Mouse (Mus musculus): ENCODE data around the gene Usp4. TPM values are rescaled to one million over a fixed set of nuclear protein-coding genes. Genes with fewer than 3 reads are reported as not detected.

The Usp4 gene
- total and polyA plus RNA-seq, 3 experiments: 85.4 to 128 TPM; not detected in 1

GRCm38 (mm10) chr9:108307021-108307807, 40.4 kb upstream of the Usp4 start (continued):
- TF ChIP-seq ZMIZ1 (IDR thresholded peaks at IDR 0.05; ENCODE audit: low read depth, low read length) (no peak), SMC3 (IDR thresholded peaks at IDR 0.05; ENCODE audit: low read depth, low read length) (no peak), KAT2A (conservative IDR thresholded peaks at IDR 0.05; ENCODE audit: low read depth, low read length) (no peak)

GRCm38 (mm10) chr9:108308141-108308540, 39.5 kb upstream of the Usp4 start:
- Histone ChIP-seq H3K4me3 (ENCODE audit: control insufficient read depth in 1 of 2, insufficient read depth in 1 of 2, low read depth in 2 of 2, low read length in 2 of 2) (peak overlapping the region; percentile 47 to 87), H3K4me1 (ENCODE audit: control insufficient read depth in 1 of 2, insufficient read depth in 2 of 2, low read length in 2 of 2) (peaks cover 4 to 21% of the 10 kb centered on the region in 2 experiments; a peak in 3 of 4 replicates), H3K36me3 (ENCODE audit: control insufficient read depth in 1 of 2, insufficient read depth in 2 of 2, low read length in 2 of 2) (peaks cover 6 to 50% of the 10 kb centered on the region in 2 experiments), H3K9me3 (replicated peaks; ENCODE audit: insufficient read depth, low read length) (no peaks in the 10 kb centered on the region), H3K79me2 (ENCODE audit: control insufficient read depth, insufficient read depth, low read length, poor library complexity) (peaks cover 68% of the 10 kb centered on the region), H3K27me3 (ENCODE audit: control insufficient read depth in 1 of 2, insufficient read depth in 2 of 2, low read length in 2 of 2) (no peaks in the 10 kb centered on the region), H3K9ac (ENCODE audit: control insufficient read depth, low read depth, low read length, poor library complexity, severe bottlenecking) (peak overlapping the region; percentile 99), H3K27ac (ENCODE audit: control insufficient read depth, low read depth, low read length) (no peak overlapping the region)
- 0 out of 2 replicates have a peak, but pooled peaks have one; percentile 8 for TF ChIP-seq USF1 (IDR thresholded peaks at IDR 0.05; ENCODE audit: low read depth, low read length)
- TF ChIP-seq ZNF384 (IDR thresholded peaks at IDR 0.05; ENCODE audit: low read depth, low read length): peak; percentile 15; the same call in 1 of the 2 replicates
- TF ChIP-seq ELF1 (IDR thresholded peaks at IDR 0.05; ENCODE audit: low read depth, low read length): no peak
- no peak for DNase-seq (ENCODE audit: low read depth, low spot score)

- H3K27ac ChIP-seq (ENCODE audit: control insufficient read depth, low read depth, low read length): no peak overlapping the region
- H3K79me2 ChIP-seq (ENCODE audit: control insufficient read depth, insufficient read depth, low read length, poor library complexity): peaks cover 65% of the 10 kb centered on the region
- no peak for TF ChIP-seq KAT2A (conservative IDR thresholded peaks at IDR 0.05; ENCODE audit: low read depth, low read length)
- TF ChIP-seq RAD21 (IDR thresholded peaks at IDR 0.05; ENCODE audit: low read depth, low read length): peak; percentile 6; the same call in 1 of the 2 replicates
- peak; percentile 6; the same call in 1 of the 2 replicates for TF ChIP-seq SMC3 (IDR thresholded peaks at IDR 0.05; ENCODE audit: low read depth, low read length)
- peak; percentile 14 to 47 (median 44); a peak in 5 of 6 replicates for TF ChIP-seq CTCF (IDR thresholded peaks at IDR 0.05 in 2 of 3, conservative IDR thresholded peaks at IDR 0.05 in 1 of 3; ENCODE audit: control insufficient read depth in 1 of 3, insufficient read depth in 1 of 3, low read depth in 2 of 3, low read length in 3 of 3, poor library complexity in 1 of 3, severe bottlenecking in 1 of 3)
- peaks cover 15 to 27% of the 10 kb centered on the region in 2 experiments for H3K36me3 ChIP-seq (ENCODE audit: control insufficient read depth in 1 of 2, insufficient read depth in 2 of 2, low read length in 2 of 2)
- H3K4me3 ChIP-seq (ENCODE audit: control insufficient read depth in 1 of 2, insufficient read depth in 1 of 2, low read depth in 2 of 2, low read length in 2 of 2): no peak overlapping the region
- no peaks in the 10 kb centered on the region for H3K9me3 ChIP-seq (replicated peaks; ENCODE audit: insufficient read depth, low read length)
- no peaks in the 10 kb centered on the region for H3K27me3 ChIP-seq (ENCODE audit: control insufficient read depth in 1 of 2, insufficient read depth in 2 of 2, low read length in 2 of 2)
- H3K4me1 ChIP-seq (ENCODE audit: control insufficient read depth in 1 of 2, insufficient read depth in 2 of 2, low read length in 2 of 2): no peaks in the 10 kb centered on the region; a peak in 1 of 4 replicates
- peak; percentile 41 for DNase-seq (ENCODE audit: low read depth, low spot score)
- no peak overlapping the region for H3K9ac ChIP-seq (ENCODE audit: control insufficient read depth, low read depth, low read length, poor library complexity, severe bottlenecking)
Measured at GRCm38 (mm10) chr9:108317572-108317971, 30.1 kb upstream of the Usp4 start.

GRCm38 (mm10) chr9:108318462-108318861, 29.2 kb upstream of the Usp4 start:
- no peak overlapping the region for H3K9ac ChIP-seq (ENCODE audit: control insufficient read depth, low read depth, low read length, poor library complexity, severe bottlenecking)
- peaks cover 64% of the 10 kb centered on the region for H3K79me2 ChIP-seq (ENCODE audit: control insufficient read depth, insufficient read depth, low read length, poor library complexity)
- TF ChIP-seq ETS1 (IDR thresholded peaks at IDR 0.05; ENCODE audit: low read depth, low read length) (peak; percentile 46), RCOR1 (IDR thresholded peaks at IDR 0.05; ENCODE audit: low read depth, low read length) (peak; percentile 57; the same call in 1 of the 2 replicates), ZC3H11A (IDR thresholded peaks at IDR 0.05; ENCODE audit: low read depth, low read length) (no peak), UBTF (IDR thresholded peaks at IDR 0.05; ENCODE audit: borderline replicate concordance, insufficient read depth, low read depth, low read length) (no peak), EP300 (IDR thresholded peaks at IDR 0.05; ENCODE audit: low read depth in 1 of 2, low read length in 2 of 2) (peak; percentile 37 to 57), GATA1 (IDR thresholded peaks at IDR 0.05; ENCODE audit: low read depth, low read length) (peak; percentile 68; the same call in 1 of the 2 replicates), CHD2 (IDR thresholded peaks at IDR 0.05; ENCODE audit: low read length) (no peak), TAL1 (IDR thresholded peaks at IDR 0.05; ENCODE audit: low read length) (0 out of 2 replicates have a peak, but pooled peaks have one; percentile 16), ZNF384 (IDR thresholded peaks at IDR 0.05; ENCODE audit: low read depth, low read length) (no peak), TCF12 (IDR thresholded peaks at IDR 0.05; ENCODE audit: low read depth, low read length) (peak; percentile 18; the same call in 1 of the 2 replicates), MAFK (IDR thresholded peaks at IDR 0.05; ENCODE audit: borderline replicate concordance, low read depth, low read length) (no peak)
- H3K27ac ChIP-seq (ENCODE audit: control insufficient read depth, low read depth, low read length): no peak overlapping the region
- H3K9me3 ChIP-seq (replicated peaks; ENCODE audit: insufficient read depth, low read length): no peaks in the 10 kb centered on the region
- no peak overlapping the region for H3K4me3 ChIP-seq (ENCODE audit: control insufficient read depth in 1 of 2, insufficient read depth in 1 of 2, low read depth in 2 of 2, low read length in 2 of 2)
- H3K36me3 ChIP-seq (ENCODE audit: control insufficient read depth in 1 of 2, insufficient read depth in 2 of 2, low read length in 2 of 2): peaks cover 12 to 22% of the 10 kb centered on the region in 2 experiments
- H3K27me3 ChIP-seq (ENCODE audit: control insufficient read depth in 1 of 2, insufficient read depth in 2 of 2, low read length in 2 of 2): no peaks in the 10 kb centered on the region
- peak; percentile 29 for DNase-seq (ENCODE audit: low read depth, low spot score)
- no peaks in the 10 kb centered on the region; a peak in 1 of 4 replicates for H3K4me1 ChIP-seq (ENCODE audit: control insufficient read depth in 1 of 2, insufficient read depth in 2 of 2, low read length in 2 of 2)
